Mouse (Mus musculus) G1E (cell line): ENCODE measurements around the gene Ripply3.

Experiments used
- CTCF ChIP-seq: IDR thresholded peaks from 2 replicates; pipeline ENCODE4 v1.5.1; 2012; ENCODE audit warnings: low read depth, low read length, inconsistent platforms, mixed read lengths
- POLR2AphosphoS5 ChIP-seq: IDR thresholded peaks from 2 replicates; pipeline ENCODE4 v1.6.1; 2012; ENCODE audit warnings: low read depth, low read length, inconsistent platforms; ENCODE audit not compliant: insufficient replicate concordance

- TF ChIP-seq POLR2AphosphoS5 (no peak), CTCF (no peak)
These were observed 38.8 kb upstream of the Ripply3 start for GRCm38 (mm10) chr16:94289138-94290072.
